Mouse (Mus musculus) right cerebral cortex, adult 18-20 months (tissue): ENCODE results near the gene Emx1.
"Not testable (repeated sequence)": the region's sequence is repeated elsewhere in the genome, so short reads cannot be mapped to it uniquely, and the experiment has no call there.

Experiments used
- DNase-seq: peaks from one replicate; pipeline ENCODE4 v3.0.0; 2022; ENCODE audit warnings: mixed read lengths

Gene Emx1

GRCm38 (mm10) chr6:85187340-85188211, at the start of gene Emx1:
Gene Emx1 (plus strand): TSS chr6:85187438.
- peak; percentile 79 for DNase-seq

- no peak for DNase-seq
Measured at GRCm38 (mm10) chr6:85139534-85139933, 47.7 kb upstream of the Emx1 start.

- DNase-seq = peak; percentile 51
Measured at GRCm38 (mm10) chr6:85141013-85141412, 46.2 kb upstream of the Emx1 start.

GRCm38 (mm10) chr6:85144466-85144865, 42.8 kb upstream of the Emx1 start:
- DNase-seq = no peak

GRCm38 (mm10) chr6:85147636-85148035, 39.6 kb upstream of the Emx1 start:
- DNase-seq = no peak

- DNase-seq = no peak
Measured at GRCm38 (mm10) chr6:85150386-85150785, 36.9 kb upstream of the Emx1 start.

- DNase-seq = peak; percentile 78
Measured at GRCm38 (mm10) chr6:85153970-85154540, 33.2 kb upstream of the Emx1 start.

- DNase-seq = no peak
Measured at GRCm38 (mm10) chr6:85154861-85155528, 32.2 kb upstream of the Emx1 start.

- not testable (repeated sequence) for DNase-seq
Measured at GRCm38 (mm10) chr6:85156551-85156950, 30.7 kb upstream of the Emx1 start.

GRCm38 (mm10) chr6:85158040-85158804, 29.0 kb upstream of the Emx1 start:
- not testable (repeated sequence) for DNase-seq

GRCm38 (mm10) chr6:85159092-85159760, 28.0 kb upstream of the Emx1 start:
- DNase-seq = peak; percentile 60

- peak; percentile 66 for DNase-seq
Measured at GRCm38 (mm10) chr6:85160201-85160923, 26.9 kb upstream of the Emx1 start.

GRCm38 (mm10) chr6:85165440-85165921, 21.8 kb upstream of the Emx1 start:
- DNase-seq = no peak

- DNase-seq = no peak
Measured at GRCm38 (mm10) chr6:85179569-85179968, 7.7 kb upstream of the Emx1 start.

- DNase-seq = no peak
Measured at GRCm38 (mm10) chr6:85180036-85180435, 7.2 kb upstream of the Emx1 start.

GRCm38 (mm10) chr6:85183951-85184350, 3.3 kb upstream of the Emx1 start:
- DNase-seq = no peak

- no peak for DNase-seq
Measured at GRCm38 (mm10) chr6:85186033-85186743, 1.1 kb upstream of the Emx1 start.

- no peak for DNase-seq
Measured at GRCm38 (mm10) chr6:85186744-85187059, 536 bp upstream of the Emx1 start.

- no peak for DNase-seq
Measured at GRCm38 (mm10) chr6:85188256-85189110, 1.2 kb downstream of the Emx1 start.

GRCm38 (mm10) chr6:85189361-85189760, 2.1 kb downstream of the Emx1 start:
- no peak for DNase-seq
